Mouse (Mus musculus): ENCODE results near the gene Nat14. TPM values are rescaled to one million over a fixed set of nuclear protein-coding genes. Genes with fewer than 3 reads are reported as not detected.
A peak's percentile ranks its signal among the peaks of the same experiment; 100 is the strongest.

Nat14 gene
- polyA plus RNA-seq, 1 experiment = 3.2 TPM

DNA sequence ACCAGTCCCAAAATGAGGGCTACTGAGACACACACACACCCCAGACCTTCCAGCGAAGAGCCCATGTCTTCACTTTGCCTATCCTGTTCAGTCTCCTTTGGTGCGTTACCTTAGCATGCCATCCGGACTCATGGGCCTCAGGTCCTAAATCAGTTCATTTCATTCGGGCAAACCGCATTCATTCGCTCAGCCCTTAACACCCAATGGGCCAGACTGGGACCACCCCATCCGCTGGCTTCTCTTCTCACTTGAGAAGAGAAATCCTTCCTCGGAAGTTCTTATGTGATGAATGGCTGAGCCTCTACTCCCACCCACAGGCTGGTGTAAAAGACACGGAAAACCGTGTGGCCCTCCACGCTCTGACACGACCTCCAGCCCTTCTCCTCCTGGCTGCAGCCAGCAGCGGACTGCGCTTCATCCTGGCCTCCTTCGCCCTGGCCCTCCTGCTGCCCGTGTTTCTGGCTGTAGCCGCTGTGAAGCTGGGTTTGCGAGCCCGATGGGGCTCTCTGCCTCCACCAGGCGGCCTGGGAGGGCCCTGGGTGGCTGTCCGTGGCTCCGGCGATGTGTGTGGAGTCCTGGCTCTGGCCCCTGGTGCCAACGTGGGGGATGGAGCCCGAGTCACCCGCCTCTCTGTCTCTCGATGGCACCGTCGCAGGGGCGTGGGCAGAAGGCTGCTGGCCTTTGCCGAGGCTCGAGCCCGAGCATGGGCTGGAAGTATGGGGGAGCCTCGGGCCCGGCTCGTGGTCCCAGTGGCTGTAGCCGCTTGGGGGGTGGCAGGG, 1.9 kb downstream of the Nat14 start:
- Histone ChIP-seq H3K27me3 (ENCODE audit: control insufficient read depth, insufficient read depth, low read length) (peaks cover 11% of the 10 kb centered on the region), H3K4me3 (ENCODE audit: extremely low read depth, insufficient read depth, insufficient read length) (peak overlapping the region; percentile 1; the same call in 1 of the 2 replicates), H3K27ac (ENCODE audit: insufficient read depth, low read length) (no peak overlapping the region), H3K4me1 (ENCODE audit: control insufficient read depth, insufficient read depth, insufficient read length) (peaks cover 16% of the 10 kb centered on the region), H3K36me3 (ENCODE audit: control insufficient read depth, insufficient read depth, low read length) (peaks cover 21% of the 10 kb centered on the region)
- WGBS = 9% methylated on average over 37 of the region's 37 CpGs
- TF ChIP-seq POLR2A (IDR thresholded peaks at IDR 0.05; ENCODE audit: low read depth, low read length) (no peak), CTCF (IDR thresholded peaks at IDR 0.05; ENCODE audit: extremely low read depth, insufficient read depth, insufficient read length, insufficient replicate concordance) (0 out of 2 replicates have a peak, but pooled peaks have one; percentile 2)
- peak in 1 of 2 experiments; percentile 29 for DNase-seq (ENCODE audit: low read depth in 1 of 2, low spot score in 2 of 2)

DNA sequence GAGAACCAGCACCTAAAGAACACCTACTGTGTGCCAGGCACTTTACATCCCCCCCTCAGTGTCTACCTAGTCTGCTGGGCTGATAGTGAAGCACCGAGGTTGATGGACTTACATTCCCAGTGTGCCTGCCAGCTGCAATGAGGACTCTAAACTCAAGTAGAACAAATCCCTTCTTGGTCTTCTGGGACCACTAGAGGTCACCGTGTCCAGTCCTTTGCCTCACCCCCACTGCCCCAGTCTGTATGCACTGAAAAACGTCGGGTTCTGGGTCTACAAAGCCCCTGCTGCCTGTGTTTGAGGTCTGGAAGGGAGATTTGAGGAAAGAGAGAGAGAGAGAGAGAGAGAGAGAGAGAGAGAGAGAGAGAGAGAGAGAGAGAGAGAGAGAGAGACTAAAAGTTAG, 2.7 kb downstream of the Nat14 start:
- no peak for DNase-seq (ENCODE audit: low read depth in 1 of 2, low spot score in 2 of 2)
- Histone ChIP-seq H3K4me1 (ENCODE audit: control insufficient read depth, insufficient read depth, insufficient read length) (peaks cover 16% of the 10 kb centered on the region), H3K27ac (ENCODE audit: insufficient read depth, low read length) (no peak overlapping the region), H3K27me3 (ENCODE audit: control insufficient read depth, insufficient read depth, low read length) (peaks cover 11% of the 10 kb centered on the region), H3K36me3 (ENCODE audit: control insufficient read depth, insufficient read depth, low read length) (peaks cover 14% of the 10 kb centered on the region), H3K4me3 (ENCODE audit: extremely low read depth, insufficient read depth, insufficient read length) (no peak overlapping the region)
- WGBS = 0% methylated on average over 4 of the region's 4 CpGs
- TF ChIP-seq CTCF (IDR thresholded peaks at IDR 0.05; ENCODE audit: extremely low read depth, insufficient read depth, insufficient read length, insufficient replicate concordance) = no peak
- no peak for TF ChIP-seq POLR2A (IDR thresholded peaks at IDR 0.05; ENCODE audit: low read depth, low read length)

- Histone ChIP-seq H3K4me1 (ENCODE audit: control insufficient read depth, insufficient read depth, insufficient read length) (peaks cover 16% of the 10 kb centered on the region), H3K36me3 (ENCODE audit: control insufficient read depth, insufficient read depth, low read length) (peaks cover 10% of the 10 kb centered on the region), H3K27me3 (ENCODE audit: control insufficient read depth, insufficient read depth, low read length) (peaks cover 11% of the 10 kb centered on the region), H3K4me3 (ENCODE audit: extremely low read depth, insufficient read depth, insufficient read length) (no peak overlapping the region), H3K27ac (ENCODE audit: insufficient read depth, low read length) (no peak overlapping the region)
- TF ChIP-seq CTCF (IDR thresholded peaks at IDR 0.05; ENCODE audit: extremely low read depth, insufficient read depth, insufficient read length, insufficient replicate concordance) (no peak), POLR2A (IDR thresholded peaks at IDR 0.05; ENCODE audit: low read depth, low read length) (no peak)
- DNase-seq (ENCODE audit: low read depth in 1 of 2, low spot score in 2 of 2) = no peak
- WGBS = 18% methylated on average over 3 of the region's 4 CpGs
These were observed 3.1 kb downstream of the Nat14 start for GRCm38 (mm10) chr7:4924891-4925301.

- TF ChIP-seq CTCF (IDR thresholded peaks at IDR 0.05; ENCODE audit: extremely low read depth, insufficient read depth, insufficient read length, insufficient replicate concordance) = no peak
- no peak for TF ChIP-seq POLR2A (IDR thresholded peaks at IDR 0.05; ENCODE audit: low read depth, low read length)
- Histone ChIP-seq H3K27me3 (ENCODE audit: control insufficient read depth, insufficient read depth, low read length) (peaks cover 11% of the 10 kb centered on the region), H3K27ac (ENCODE audit: insufficient read depth, low read length) (no peak within 1 kb of the TSS), H3K36me3 (ENCODE audit: control insufficient read depth, insufficient read depth, low read length) (peaks cover 2% of the 10 kb centered on the region), H3K4me1 (ENCODE audit: control insufficient read depth, insufficient read depth, insufficient read length) (peaks cover 16% of the 10 kb centered on the region), H3K4me3 (ENCODE audit: extremely low read depth, insufficient read depth, insufficient read length) (no peak within 1 kb of the TSS)
- 36% methylated on average over 6 of the region's 6 CpGs for WGBS
- DNase-seq (ENCODE audit: low read depth in 1 of 2, low spot score in 2 of 2) = no peak
These were observed 3.9 kb downstream of the Nat14 start, which contains the start of gene Ssc5d for GRCm38 (mm10) chr7:4925441-4926381. Gene Ssc5d, plus strand, starts transcription at chr7:4925785.

GRCm38 (mm10) chr7:4926849-4927248, 5.0 kb downstream of the Nat14 start:
- H3K4me1 ChIP-seq (ENCODE audit: control insufficient read depth, insufficient read depth, insufficient read length) = peaks cover 16% of the 10 kb centered on the region
- DNase-seq (ENCODE audit: low read depth in 1 of 2, low spot score in 2 of 2) = no peak
- peaks cover 11% of the 10 kb centered on the region for H3K27me3 ChIP-seq (ENCODE audit: control insufficient read depth, insufficient read depth, low read length)
- no peak overlapping the region for H3K27ac ChIP-seq (ENCODE audit: insufficient read depth, low read length)
- H3K4me3 ChIP-seq (ENCODE audit: extremely low read depth, insufficient read depth, insufficient read length) = no peak overlapping the region
- TF ChIP-seq POLR2A (IDR thresholded peaks at IDR 0.05; ENCODE audit: low read depth, low read length) = no peak
- TF ChIP-seq CTCF (IDR thresholded peaks at IDR 0.05; ENCODE audit: extremely low read depth, insufficient read depth, insufficient read length, insufficient replicate concordance) = no peak
- no peaks in the 10 kb centered on the region for H3K36me3 ChIP-seq (ENCODE audit: control insufficient read depth, insufficient read depth, low read length)
- 83% methylated on average over 16 of the region's 16 CpGs for WGBS

GRCm38 (mm10) chr7:4927711-4928110, 5.9 kb downstream of the Nat14 start:
- 67% methylated on average over 8 of the region's 8 CpGs for WGBS
- H3K27me3 ChIP-seq (ENCODE audit: control insufficient read depth, insufficient read depth, low read length) = peaks cover 11% of the 10 kb centered on the region
- H3K4me1 ChIP-seq (ENCODE audit: control insufficient read depth, insufficient read depth, insufficient read length) = peaks cover 13% of the 10 kb centered on the region
- no peaks in the 10 kb centered on the region for H3K36me3 ChIP-seq (ENCODE audit: control insufficient read depth, insufficient read depth, low read length)
- TF ChIP-seq CTCF (IDR thresholded peaks at IDR 0.05; ENCODE audit: extremely low read depth, insufficient read depth, insufficient read length, insufficient replicate concordance) = no peak
- TF ChIP-seq POLR2A (IDR thresholded peaks at IDR 0.05; ENCODE audit: low read depth, low read length) = no peak
- no peak overlapping the region for H3K27ac ChIP-seq (ENCODE audit: insufficient read depth, low read length)
- no peak for DNase-seq (ENCODE audit: low read depth in 1 of 2, low spot score in 2 of 2)
- no peak overlapping the region for H3K4me3 ChIP-seq (ENCODE audit: extremely low read depth, insufficient read depth, insufficient read length)

Data from spleen, adult 2 months (tissue).